Mouse (Mus musculus): ENCODE measurements around the gene Vmac. TPM values are rescaled to one million over a fixed set of nuclear protein-coding genes. Genes with fewer than 3 reads are reported as not detected.

The Vmac gene
- 15.6 and 18.1 TPM in 2 replicates for polyA plus RNA-seq (2014; fragmentation: Nextera tagmentation; extraction: Ambion mirVana)

- under 1% methylated on average over 59 of the region's 59 CpGs for WGBS
- ATAC-seq (ENCODE audit: low FRiP score), result peak; percentile 79
- peak within 1 kb of the TSS; percentile 89 for H3K9ac ChIP-seq (ENCODE audit: low read depth, low read length)
- H3K4me3 ChIP-seq (ENCODE audit: low read depth, low read length), result peak within 1 kb of the TSS; percentile 79
- peak; percentile 100 for DNase-seq (ENCODE audit: low spot score)
- 0 out of 2 replicates have a peak, but pooled peaks cover 5% of the 10 kb centered on the region for H3K4me1 ChIP-seq (replicated peaks; ENCODE audit: control insufficient read depth, insufficient read depth, low read length)
- no peaks in the 10 kb centered on the region for H3K9me3 ChIP-seq (ENCODE audit: control insufficient read depth, low read length)
- H3K36me3 ChIP-seq (ENCODE audit: control insufficient read depth, insufficient read depth, low read length), result 0 out of 2 replicates have a peak, but pooled peaks cover 5% of the 10 kb centered on the region
- H3K4me2 ChIP-seq (replicated peaks; ENCODE audit: low read depth, low read length), result peak within 1 kb of the TSS; percentile 62
- no peaks in the 10 kb centered on the region for H3K27me3 ChIP-seq (ENCODE audit: control insufficient read depth, insufficient read depth, low read length)
- peak within 1 kb of the TSS; percentile 72 for H3K27ac ChIP-seq (ENCODE audit: low read depth, low read length)
Measured at GRCm38 (mm10) chr17:56717363-56718058, at the start of gene Vmac, which contains the start of gene Ndufa11. Gene Vmac, minus strand, starts transcription at chr17:56718022. Gene Ndufa11, plus strand, starts transcription at chr17:56717767.

- Histone ChIP-seq H3K4me1 (replicated peaks; ENCODE audit: control insufficient read depth, insufficient read depth, low read length) (peaks cover 2% of the 10 kb centered on the region; the same call in 1 of the 2 replicates), H3K9ac (ENCODE audit: low read depth, low read length) (no peak overlapping the region), H3K27me3 (ENCODE audit: control insufficient read depth, insufficient read depth, low read length) (no peaks in the 10 kb centered on the region), H3K27ac (ENCODE audit: low read depth, low read length) (no peak overlapping the region), H3K36me3 (ENCODE audit: control insufficient read depth, insufficient read depth, low read length) (peaks cover 5% of the 10 kb centered on the region; the same call in 1 of the 2 replicates), H3K9me3 (ENCODE audit: control insufficient read depth, low read length) (no peaks in the 10 kb centered on the region), H3K4me2 (replicated peaks; ENCODE audit: low read depth, low read length) (no peak overlapping the region), H3K4me3 (ENCODE audit: low read depth, low read length) (no peak overlapping the region)
- ATAC-seq (ENCODE audit: low FRiP score), result no peak
- 92% methylated on average over 27 of the region's 27 CpGs for WGBS
- DNase-seq (ENCODE audit: low spot score), result no peak
Measured at GRCm38 (mm10) chr17:56766631-56767405, 49.0 kb upstream of the Vmac start.

- 60% methylated on average over 12 of the region's 12 CpGs for WGBS
- Histone ChIP-seq H3K9me3 (ENCODE audit: control insufficient read depth, low read length) (no peaks in the 10 kb centered on the region), H3K4me2 (replicated peaks; ENCODE audit: low read depth, low read length) (peak overlapping the region; percentile 47), H3K27ac (ENCODE audit: low read depth, low read length) (no peak overlapping the region), H3K27me3 (ENCODE audit: control insufficient read depth, insufficient read depth, low read length) (no peaks in the 10 kb centered on the region; the same call in 1 of the 2 replicates), H3K4me1 (replicated peaks; ENCODE audit: control insufficient read depth, insufficient read depth, low read length) (peaks cover 2% of the 10 kb centered on the region; the same call in 1 of the 2 replicates), H3K9ac (ENCODE audit: low read depth, low read length) (peak overlapping the region; percentile 78), H3K36me3 (ENCODE audit: control insufficient read depth, insufficient read depth, low read length) (peaks cover 5% of the 10 kb centered on the region; the same call in 1 of the 2 replicates), H3K4me3 (ENCODE audit: low read depth, low read length) (peak overlapping the region; percentile 78)
- DNase-seq (ENCODE audit: low spot score), result no peak
- ATAC-seq (ENCODE audit: low FRiP score), result no peak; the same call in 1 of the 2 replicates
Measured at GRCm38 (mm10) chr17:56765431-56765830, 47.6 kb upstream of the Vmac start.

- DNase-seq (ENCODE audit: low spot score), result peak; percentile 89
- no peaks in the 10 kb centered on the region; the same call in 1 of the 2 replicates for H3K27me3 ChIP-seq (ENCODE audit: control insufficient read depth, insufficient read depth, low read length)
- peaks cover 2% of the 10 kb centered on the region; the same call in 1 of the 2 replicates for H3K4me1 ChIP-seq (replicated peaks; ENCODE audit: control insufficient read depth, insufficient read depth, low read length)
- H3K4me2 ChIP-seq (replicated peaks; ENCODE audit: low read depth, low read length), result peak within 1 kb of the TSS; percentile 47
- 2% methylated on average over 52 of the region's 58 CpGs for WGBS
- peak within 1 kb of the TSS; percentile 91 for H3K27ac ChIP-seq (ENCODE audit: low read depth, low read length)
- peak; percentile 79 for ATAC-seq (ENCODE audit: low FRiP score)
- peak within 1 kb of the TSS; percentile 78 for H3K9ac ChIP-seq (ENCODE audit: low read depth, low read length)
- H3K9me3 ChIP-seq (ENCODE audit: control insufficient read depth, low read length), result no peaks in the 10 kb centered on the region
- peaks cover 5% of the 10 kb centered on the region; the same call in 1 of the 2 replicates for H3K36me3 ChIP-seq (ENCODE audit: control insufficient read depth, insufficient read depth, low read length)
- peak within 1 kb of the TSS; percentile 78 for H3K4me3 ChIP-seq (ENCODE audit: low read depth, low read length)
Measured at GRCm38 (mm10) chr17:56764474-56765354, 46.9 kb upstream of the Vmac start, which contains the start of gene Dus3l. Gene Dus3l, plus strand, starts transcription at chr17:56764757.

DNA sequence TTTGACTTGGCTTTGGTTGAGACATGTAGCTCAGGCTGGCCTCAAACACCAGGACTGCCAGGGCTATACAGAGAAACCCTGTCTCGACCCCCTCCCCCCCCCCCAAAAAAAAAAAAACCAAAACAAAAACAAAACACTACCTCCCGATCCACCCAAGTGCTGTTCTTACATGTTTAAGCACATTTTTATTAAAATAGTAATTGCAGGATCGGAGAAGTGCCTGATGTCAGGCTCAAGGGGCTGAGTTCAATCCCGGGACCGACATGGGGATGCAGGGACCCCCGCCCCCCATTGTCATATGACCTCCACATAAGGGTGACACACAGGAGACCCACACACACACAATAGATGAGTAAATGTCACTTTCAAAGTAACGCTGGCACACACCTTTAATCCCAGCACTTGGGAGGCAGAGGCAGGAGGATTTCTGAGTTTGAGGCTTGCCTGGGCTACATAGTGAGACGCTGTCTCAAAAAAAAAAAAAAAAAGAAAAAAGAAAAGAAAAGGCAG is 46.0 kb upstream of the Vmac start:
- WGBS, result 74% methylated on average over 8 of the region's 8 CpGs
- Histone ChIP-seq H3K4me2 (replicated peaks; ENCODE audit: low read depth, low read length) (peak overlapping the region; percentile 47), H3K9ac (ENCODE audit: low read depth, low read length) (no peak overlapping the region)

GRCm38 (mm10) chr17:56762769-56763731 is 45.2 kb upstream of the Vmac start:
- Histone ChIP-seq H3K9me3 (ENCODE audit: control insufficient read depth, low read length) (no peaks in the 10 kb centered on the region), H3K4me3 (ENCODE audit: low read depth, low read length) (no peak overlapping the region), H3K27me3 (ENCODE audit: control insufficient read depth, insufficient read depth, low read length) (no peaks in the 10 kb centered on the region; the same call in none of the 2 replicates), H3K27ac (ENCODE audit: low read depth, low read length) (peak overlapping the region; percentile 84), H3K4me2 (replicated peaks; ENCODE audit: low read depth, low read length) (peak overlapping the region; percentile 69; the same call in 1 of the 2 replicates), H3K36me3 (ENCODE audit: control insufficient read depth, insufficient read depth, low read length) (0 out of 2 replicates have a peak, but pooled peaks cover 2% of the 10 kb centered on the region), H3K9ac (ENCODE audit: low read depth, low read length) (peak overlapping the region; percentile 12; the same call in 1 of the 2 replicates), H3K4me1 (replicated peaks; ENCODE audit: control insufficient read depth, insufficient read depth, low read length) (peaks cover 2% of the 10 kb centered on the region; the same call in 1 of the 2 replicates)
- DNase-seq (ENCODE audit: low spot score), result peak; percentile 81
- ATAC-seq (ENCODE audit: low FRiP score), result no peak
- WGBS, result 47% methylated on average over 27 of the region's 27 CpGs

More for the DNA sequence above, 46.0 kb upstream of the Vmac start:
- Histone ChIP-seq H3K4me3 (ENCODE audit: low read depth, low read length) (peak overlapping the region; percentile 78), H3K4me1 (replicated peaks; ENCODE audit: control insufficient read depth, insufficient read depth, low read length) (peaks cover 2% of the 10 kb centered on the region; the same call in 1 of the 2 replicates), H3K27me3 (ENCODE audit: control insufficient read depth, insufficient read depth, low read length) (no peaks in the 10 kb centered on the region; the same call in 1 of the 2 replicates), H3K27ac (ENCODE audit: low read depth, low read length) (no peak overlapping the region), H3K36me3 (ENCODE audit: control insufficient read depth, insufficient read depth, low read length) (0 out of 2 replicates have a peak, but pooled peaks cover 2% of the 10 kb centered on the region), H3K9me3 (ENCODE audit: control insufficient read depth, low read length) (no peaks in the 10 kb centered on the region)
- ATAC-seq (ENCODE audit: low FRiP score), result no peak
- DNase-seq (ENCODE audit: low spot score), result no peak

GRCm38 (mm10) chr17:56761991-56762410 is 44.2 kb upstream of the Vmac start:
- WGBS, result 0% methylated on average over 23 of the region's 28 CpGs
- H3K4me3 ChIP-seq (ENCODE audit: low read depth, low read length), result peak overlapping the region; percentile 36
- H3K4me2 ChIP-seq (replicated peaks; ENCODE audit: low read depth, low read length), result peak overlapping the region; percentile 69
- 0 out of 2 replicates have a peak, but pooled peaks cover 2% of the 10 kb centered on the region for H3K36me3 ChIP-seq (ENCODE audit: control insufficient read depth, insufficient read depth, low read length)
- DNase-seq (ENCODE audit: low spot score), result peak; percentile 94
- peaks cover 6% of the 10 kb centered on the region for H3K27me3 ChIP-seq (ENCODE audit: control insufficient read depth, insufficient read depth, low read length)
- H3K4me1 ChIP-seq (replicated peaks; ENCODE audit: control insufficient read depth, insufficient read depth, low read length), result peaks cover 6% of the 10 kb centered on the region
- H3K9ac ChIP-seq (ENCODE audit: low read depth, low read length), result peak overlapping the region; percentile 46
- no peaks in the 10 kb centered on the region for H3K9me3 ChIP-seq (ENCODE audit: control insufficient read depth, low read length)
- peak overlapping the region; percentile 84 for H3K27ac ChIP-seq (ENCODE audit: low read depth, low read length)
- ATAC-seq (ENCODE audit: low FRiP score), result peak; percentile 31
